Mouse (Mus musculus) limb, embryonic 12.5 days (tissue): ENCODE measurements around the gene Prdm12. TPM values are rescaled to one million over a fixed set of nuclear protein-coding genes. Genes with fewer than 3 reads are reported as not detected.
"Not testable (repeated sequence)": the region's sequence is repeated elsewhere in the genome, so short reads cannot be mapped to it uniquely, and the experiment has no call there.

ENCODE experiments used
- ATAC-seq: fragments of 200-750 bp; cut with Nextera tagmentation; 2 replicates; pipeline ENCODE4 v1.8.0; 2017; ENCODE audit warnings: low read depth, moderate TSS enrichment; ENCODE audit not compliant: insufficient number of reproducible peaks, insufficient read depth, low FRiP score, low TSS enrichment
- H3K27ac ChIP-seq: fragments of 300-500 bp; sonication (generic); 2 replicates; pipeline ENCODE4 v1.5.1; 2016; ENCODE audit warnings: mild to moderate bottlenecking, moderate library complexity
- H3K27me3 ChIP-seq: fragments of 300-500 bp; sonication (generic); 2 replicates; pipeline ENCODE4 v1.6.1; 2016; ENCODE audit warnings: mild to moderate bottlenecking, moderate library complexity
- H3K36me3 ChIP-seq: fragments of 300-500 bp; sonication (generic); 2 replicates; pipeline ENCODE4 v1.6.1; 2016; ENCODE audit warnings: mild to moderate bottlenecking, moderate library complexity
- H3K4me1 ChIP-seq: fragments of 300-500 bp; sonication (generic); replicated peaks from 2 replicates; pipeline ENCODE4 v1.6.1; 2016
- H3K4me2 ChIP-seq: fragments of 300-500 bp; sonication (generic); 2 replicates; pipeline ENCODE4 v1.6.1; 2016; ENCODE audit warnings: mild to moderate bottlenecking, moderate library complexity
- H3K4me3 ChIP-seq: fragments of 300-500 bp; sonication (generic); replicated peaks from 2 replicates; pipeline ENCODE4 v1.5.1; 2016; ENCODE audit warnings: mild to moderate bottlenecking
- H3K9ac ChIP-seq: fragments of 300-500 bp; sonication (generic); replicated peaks from 2 replicates; pipeline ENCODE4 v1.6.1; 2016; ENCODE audit warnings: mild to moderate bottlenecking, moderate library complexity
- H3K9me3 ChIP-seq: fragments of 300-500 bp; sonication (generic); 2 replicates; pipeline ENCODE4 v1.6.1; 2016; ENCODE audit warnings: mild to moderate bottlenecking, moderate library complexity
- WGBS: fragments of 180-500 bp; shearing (Covaris S2); methylation state at CpG from one replicate; pipeline ENCODE4 v1.1.7; 2016; 5-methylcytosine and 5-hydroxymethylcytosine counted together
- polyA plus RNA-seq: library from polyadenylated mRNA; unstranded; fragments of >200 nt; fragmentation: Nextera tagmentation; extraction: Ambion mirVana; gene quantifications from 2 replicates; pipeline ENCODE4 v1.2.1, GENCODE M21; 2016

Gene Prdm12
- polyA plus RNA-seq, 1 experiment from 2014 or later, result 0.66 TPM

- H3K4me2 ChIP-seq, result peak overlapping the region; percentile 97
- WGBS, result under 1% methylated on average over 100 of the region's 109 CpGs
- H3K27ac ChIP-seq, result no peak overlapping the region
- ATAC-seq, result 0 out of 2 replicates have a peak, but pooled peaks have one; percentile 47
- peaks cover 12% of the 10 kb centered on the region for H3K4me1 ChIP-seq
- H3K27me3 ChIP-seq, result peaks cover 96% of the 10 kb centered on the region
- H3K36me3 ChIP-seq, result no peaks in the 10 kb centered on the region
- H3K9ac ChIP-seq, result peak overlapping the region; percentile 37; the same call in 1 of the 2 replicates
- H3K4me3 ChIP-seq, result peak overlapping the region; percentile 58
- peaks cover 5% of the 10 kb centered on the region for H3K9me3 ChIP-seq
Observed at GRCm38 (mm10) chr2:31653971-31654853, 14.4 kb downstream of the Prdm12 start.

GRCm38 (mm10) chr2:31654854-31655559, 15.2 kb downstream of the Prdm12 start:
- Histone ChIP-seq H3K9me3 (peaks cover 8% of the 10 kb centered on the region), H3K4me2 (peak overlapping the region; percentile 97), H3K4me3 (peak overlapping the region; percentile 58), H3K27ac (no peak overlapping the region), H3K9ac (no peak overlapping the region), H3K27me3 (peaks cover 94% of the 10 kb centered on the region), H3K4me1 (peaks cover 12% of the 10 kb centered on the region), H3K36me3 (no peaks in the 10 kb centered on the region)
- ATAC-seq, result no peak
- WGBS, result 4% methylated on average over 22 of the region's 22 CpGs

- 82% methylated on average over 7 of the region's 7 CpGs for WGBS
- Histone ChIP-seq H3K4me3 (no peak overlapping the region), H3K4me2 (no peak overlapping the region), H3K9me3 (peaks cover 8% of the 10 kb centered on the region), H3K36me3 (no peaks in the 10 kb centered on the region), H3K27ac (no peak overlapping the region), H3K9ac (no peak overlapping the region), H3K4me1 (peaks cover 12% of the 10 kb centered on the region), H3K27me3 (peaks cover 81% of the 10 kb centered on the region)
- no peak for ATAC-seq
Observed at GRCm38 (mm10) chr2:31656374-31656773, 16.5 kb downstream of the Prdm12 start.

DNA sequence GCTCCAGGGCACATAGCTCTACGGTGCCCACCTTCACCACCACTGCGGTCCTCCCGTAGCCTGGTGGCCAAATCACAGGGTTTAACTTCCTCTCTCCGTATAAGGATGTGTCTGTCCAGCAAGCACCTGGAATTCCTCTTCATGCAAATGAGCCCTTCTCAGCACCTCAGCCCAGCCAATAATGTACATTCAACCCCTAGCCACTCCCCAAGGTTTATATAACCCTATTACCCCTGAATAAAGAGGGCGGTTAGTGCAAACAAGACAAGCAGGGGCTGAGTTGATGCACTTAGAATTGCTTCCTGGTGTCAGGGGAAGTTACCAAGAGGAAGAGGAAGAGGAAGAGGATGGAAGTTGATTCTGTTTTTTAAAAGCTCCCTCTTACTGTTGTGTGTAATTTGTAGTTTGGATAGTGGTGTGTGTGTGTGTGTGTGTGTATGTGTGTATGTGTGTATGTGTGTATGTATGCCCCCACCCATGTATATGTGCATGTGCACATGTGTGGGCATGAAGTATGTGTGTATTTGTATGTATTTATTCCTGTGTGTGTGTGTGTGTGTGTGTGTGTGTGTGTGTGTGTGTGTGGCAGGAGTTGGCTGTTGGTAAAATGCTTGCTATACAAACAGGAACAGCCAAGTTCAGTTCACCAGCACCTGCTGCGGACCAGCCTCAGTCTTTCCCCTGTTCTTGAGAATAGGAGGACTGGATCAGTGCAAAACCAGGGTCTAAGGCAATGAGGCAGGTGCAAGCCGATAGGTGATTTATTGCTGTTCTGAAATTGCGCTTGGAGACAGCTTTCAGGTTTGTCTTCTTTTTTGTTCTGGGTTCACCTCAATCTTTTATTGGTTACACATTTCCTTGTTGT, 23.3 kb downstream of the Prdm12 start:
- Histone ChIP-seq H3K27me3 (peaks cover 47% of the 10 kb centered on the region), H3K36me3 (no peaks in the 10 kb centered on the region), H3K9ac (no peak overlapping the region), H3K9me3 (peaks cover 8% of the 10 kb centered on the region), H3K4me1 (no peaks in the 10 kb centered on the region), H3K4me2 (no peak overlapping the region), H3K4me3 (no peak overlapping the region), H3K27ac (no peak overlapping the region)
- ATAC-seq, result no peak
- 58% methylated on average over 8 of the region's 8 CpGs for WGBS

DNA sequence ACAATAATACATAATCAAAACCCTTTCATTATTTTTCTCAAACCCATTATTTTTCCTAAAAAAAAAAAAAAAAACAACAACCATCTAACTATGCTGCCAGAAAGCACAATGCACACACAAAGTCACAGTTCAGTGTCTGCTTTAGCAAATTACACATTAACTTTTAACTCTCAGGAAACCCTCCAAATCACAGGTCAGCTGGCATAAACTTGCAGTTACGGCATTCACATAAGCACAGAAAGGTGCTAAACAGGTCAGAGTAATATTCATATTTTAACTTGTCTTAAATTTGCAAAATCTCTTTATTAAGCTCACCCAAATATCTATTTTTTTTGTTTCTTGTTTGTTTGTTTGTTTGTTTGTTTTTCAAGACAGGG, 24.0 kb downstream of the Prdm12 start:
- Histone ChIP-seq H3K4me1 (no peaks in the 10 kb centered on the region), H3K4me3 (no peak overlapping the region), H3K9me3 (peaks cover 7% of the 10 kb centered on the region), H3K36me3 (no peaks in the 10 kb centered on the region), H3K27me3 (peaks cover 41% of the 10 kb centered on the region), H3K4me2 (no peak overlapping the region), H3K27ac (no peak overlapping the region), H3K9ac (no peak overlapping the region)
- no peak for ATAC-seq
- WGBS, result 82% methylated on average over 1 of the region's 1 CpGs

GRCm38 (mm10) chr2:31667332-31667731, 27.5 kb downstream of the Prdm12 start:
- no peak overlapping the region for H3K9ac ChIP-seq

DNA sequence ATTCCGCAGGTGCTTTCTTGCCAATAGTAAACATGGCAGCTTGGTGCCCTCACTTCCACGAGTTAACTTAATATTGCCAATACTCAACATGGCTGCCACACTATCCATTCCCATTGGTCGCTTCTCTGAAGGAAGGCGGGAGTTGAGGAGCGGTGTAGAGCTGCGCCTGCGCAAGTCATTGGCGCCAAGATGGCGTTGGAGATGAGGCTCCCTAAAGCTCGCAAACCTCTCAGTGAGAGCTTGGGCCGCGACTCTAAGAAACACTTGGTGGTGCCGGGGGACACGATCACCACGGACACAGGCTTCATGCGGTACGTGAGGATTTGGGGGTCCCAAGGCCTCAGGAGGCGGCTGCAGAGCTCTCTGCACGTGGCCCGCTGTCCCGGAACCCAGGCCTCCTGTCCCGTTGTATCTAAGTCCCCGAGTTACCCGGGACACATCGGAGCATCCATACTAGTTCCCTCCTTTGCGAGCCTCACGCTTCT, 30.8 kb downstream of the Prdm12 start, which contains the start of gene Exosc2:
Exosc2 (plus strand) TSS at position 165 of the 485 bp plus-strand sequence.
- Histone ChIP-seq H3K36me3 (peaks cover 36% of the 10 kb centered on the region), H3K4me1 (peaks cover 15% of the 10 kb centered on the region), H3K27me3 (peaks cover 3% of the 10 kb centered on the region; the same call in 1 of the 2 replicates), H3K4me3 (peak within 1 kb of the TSS; percentile 74), H3K4me2 (peak within 1 kb of the TSS; percentile 79), H3K9ac (peak within 1 kb of the TSS; percentile 83), H3K9me3 (no peaks in the 10 kb centered on the region), H3K27ac (peak within 1 kb of the TSS; percentile 82)
- ATAC-seq, result peak; percentile 96
- WGBS, result under 1% methylated on average over 27 of the region's 27 CpGs

More at GRCm38 (mm10) chr2:31667332-31667731, 27.5 kb downstream of the Prdm12 start:
- Histone ChIP-seq H3K27me3 (peaks cover 27% of the 10 kb centered on the region), H3K4me3 (no peak overlapping the region), H3K36me3 (peaks cover 4% of the 10 kb centered on the region; the same call in 1 of the 2 replicates), H3K9me3 (no peaks in the 10 kb centered on the region), H3K4me2 (no peak overlapping the region), H3K4me1 (peaks cover 10% of the 10 kb centered on the region), H3K27ac (no peak overlapping the region)
- 29% methylated on average over 4 of the region's 4 CpGs for WGBS
- no peak for ATAC-seq

DNA sequence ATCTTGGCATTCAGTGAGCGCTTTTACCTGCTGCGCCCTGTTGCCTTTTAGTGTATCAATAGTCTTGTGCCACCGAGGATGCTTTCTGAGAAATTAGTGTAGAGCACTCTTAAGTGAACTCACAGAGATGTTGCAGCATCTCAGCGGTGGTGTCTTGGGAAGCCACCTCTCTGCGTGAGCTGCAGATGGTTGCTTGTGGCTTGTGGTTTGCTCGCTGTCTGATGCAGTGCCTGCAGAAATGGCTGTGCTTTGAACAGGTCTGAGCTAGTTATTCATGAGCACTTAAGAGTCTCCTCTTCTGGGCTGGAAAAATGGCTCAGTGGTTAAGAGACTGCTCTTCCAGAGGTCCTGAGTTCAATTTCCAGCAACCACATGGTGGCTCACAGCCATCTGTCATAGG, 38.8 kb downstream of the Prdm12 start:
- Histone ChIP-seq H3K27me3 (no peaks in the 10 kb centered on the region), H3K27ac (no peak overlapping the region), H3K4me1 (no peaks in the 10 kb centered on the region), H3K4me3 (no peak overlapping the region), H3K9me3 (no peaks in the 10 kb centered on the region), H3K9ac (no peak overlapping the region), H3K36me3 (peaks cover 80% of the 10 kb centered on the region), H3K4me2 (no peak overlapping the region)
- WGBS, result 95% methylated on average over 6 of the region's 6 CpGs
- no peak for ATAC-seq

GRCm38 (mm10) chr2:31681051-31681707, 41.3 kb downstream of the Prdm12 start:
- H3K4me1 ChIP-seq, H3K27me3 ChIP-seq, H3K4me2 ChIP-seq, H3K9ac ChIP-seq, ATAC-seq, H3K9me3 ChIP-seq, H3K4me3 ChIP-seq, H3K27ac ChIP-seq: not testable (repeated sequence)
- 91% methylated on average over 15 of the region's 15 CpGs for WGBS
- peaks cover 55% of the 10 kb centered on the region for H3K36me3 ChIP-seq

DNA sequence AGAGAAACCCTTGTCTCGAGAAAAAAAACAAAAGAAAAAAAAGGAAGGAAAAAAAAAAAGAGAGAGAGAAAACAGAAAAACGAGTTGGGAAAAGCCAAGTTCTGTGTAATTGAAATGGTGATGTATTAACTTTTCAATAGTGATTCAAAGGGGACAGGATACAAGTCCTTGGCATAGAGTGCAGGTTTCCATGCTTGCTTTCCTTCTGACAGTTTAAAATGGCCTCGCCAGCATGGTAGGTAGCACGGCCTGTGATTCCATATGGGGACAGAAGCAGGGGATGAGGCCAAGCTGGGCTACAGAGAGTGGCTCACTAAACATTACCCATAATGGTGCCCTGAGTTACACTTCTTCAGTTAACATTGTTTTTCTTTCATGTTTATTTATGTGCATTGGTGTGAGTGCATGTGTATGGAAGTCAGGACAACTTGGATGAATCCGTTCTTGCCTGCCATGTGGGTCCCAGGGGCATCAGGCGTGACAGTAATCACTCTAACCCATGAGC, 41.9 kb downstream of the Prdm12 start:
- Histone ChIP-seq H3K4me1 (no peaks in the 10 kb centered on the region), H3K9me3 (no peaks in the 10 kb centered on the region), H3K4me2 (no peak overlapping the region), H3K27ac (no peak overlapping the region), H3K9ac (no peak overlapping the region), H3K4me3 (no peak overlapping the region), H3K36me3 (peaks cover 49% of the 10 kb centered on the region), H3K27me3 (no peaks in the 10 kb centered on the region)
- ATAC-seq, result no peak
- 88% methylated on average over 6 of the region's 6 CpGs for WGBS
